Mouse (Mus musculus): ENCODE measurements around the gene Myh6. TPM values are rescaled to one million over a fixed set of nuclear protein-coding genes. Genes with fewer than 3 reads are reported as not detected.
"Not testable (repeated sequence)": the region's sequence is repeated elsewhere in the genome, so short reads cannot be mapped to it uniquely, and the experiment has no call there.

Gene Myh6
- polyA plus RNA-seq, 1 experiment = not detected

DNA sequence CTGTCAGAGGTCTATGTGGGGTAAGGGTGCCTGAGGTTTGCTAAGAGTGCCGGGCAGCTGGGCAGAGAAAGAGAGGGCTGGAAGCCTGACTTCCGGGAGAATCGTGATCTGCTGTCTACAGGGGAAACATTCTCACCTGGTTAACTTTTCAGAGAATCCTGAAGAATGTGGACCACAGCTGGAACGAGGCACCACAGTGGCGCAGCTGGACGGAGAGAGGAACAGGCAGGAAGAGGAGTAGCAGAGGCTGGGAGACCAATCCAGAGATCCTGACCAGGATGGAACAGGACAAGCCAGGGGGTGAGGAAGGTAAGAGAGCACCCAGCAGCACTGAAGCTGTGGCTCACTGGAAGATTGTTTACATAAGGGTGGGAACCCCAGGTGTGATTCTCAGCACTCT, 1.1 kb downstream of the Myh6 start:
- Histone ChIP-seq H3K27ac (ENCODE audit: insufficient read depth, low read depth, low read length) (no peak overlapping the region), H3K36me3 (ENCODE audit: control insufficient read depth, insufficient read depth, low read length) (no peaks in the 10 kb centered on the region), H3K27me3 (ENCODE audit: control insufficient read depth, insufficient read depth, low read length) (no peaks in the 10 kb centered on the region), H3K4me1 (ENCODE audit: control insufficient read depth, insufficient read depth, insufficient read length, low read length) (no peaks in the 10 kb centered on the region), H3K4me3 (ENCODE audit: low read depth, low read length) (no peak overlapping the region)
- no peak for TF ChIP-seq CTCF (IDR thresholded peaks at IDR 0.05; ENCODE audit: extremely low read depth, insufficient read length, insufficient replicate concordance, low read depth, low read length)
- no peak for TF ChIP-seq POLR2A (IDR thresholded peaks at IDR 0.05; ENCODE audit: low read depth, low read length)
- 47% methylated on average over 6 of the region's 6 CpGs for WGBS

GRCm38 (mm10) chr14:54965044-54965443, 1.7 kb downstream of the Myh6 start:
- 67% methylated on average over 15 of the region's 15 CpGs for WGBS
- no peak overlapping the region for H3K4me3 ChIP-seq (ENCODE audit: low read depth, low read length)
- no peak overlapping the region for H3K27ac ChIP-seq (ENCODE audit: insufficient read depth, low read depth, low read length)
- no peaks in the 10 kb centered on the region for H3K36me3 ChIP-seq (ENCODE audit: control insufficient read depth, insufficient read depth, low read length)
- H3K4me1 ChIP-seq (ENCODE audit: control insufficient read depth, insufficient read depth, insufficient read length, low read length) = no peaks in the 10 kb centered on the region
- no peaks in the 10 kb centered on the region for H3K27me3 ChIP-seq (ENCODE audit: control insufficient read depth, insufficient read depth, low read length)
- TF ChIP-seq POLR2A (IDR thresholded peaks at IDR 0.05; ENCODE audit: low read depth, low read length) (no peak), CTCF (IDR thresholded peaks at IDR 0.05; ENCODE audit: extremely low read depth, insufficient read length, insufficient replicate concordance, low read depth, low read length) (no peak)

DNA sequence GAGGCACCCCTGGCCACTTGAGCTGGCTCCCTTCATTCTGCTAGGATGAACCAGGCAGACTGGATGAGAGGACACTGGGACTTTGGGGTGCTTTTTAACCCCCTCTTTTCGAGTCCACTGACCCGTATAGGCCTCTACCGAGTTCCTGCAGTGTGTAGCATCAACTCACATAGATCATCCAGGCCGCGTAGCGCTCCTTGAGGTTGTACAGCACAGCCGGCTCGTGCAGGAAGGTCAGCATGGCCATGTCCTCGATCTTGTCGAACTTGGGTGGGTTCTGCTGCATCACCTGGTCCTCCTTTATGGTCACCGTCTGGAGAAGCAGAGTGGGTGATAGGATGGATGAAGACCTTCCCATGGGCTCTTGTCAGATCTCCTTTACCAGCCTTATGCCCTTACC, 3.0 kb downstream of the Myh6 start:
- Histone ChIP-seq H3K4me3 (ENCODE audit: low read depth, low read length) (no peak overlapping the region), H3K27me3 (ENCODE audit: control insufficient read depth, insufficient read depth, low read length) (no peaks in the 10 kb centered on the region), H3K36me3 (ENCODE audit: control insufficient read depth, insufficient read depth, low read length) (no peaks in the 10 kb centered on the region), H3K4me1 (ENCODE audit: control insufficient read depth, insufficient read depth, insufficient read length, low read length) (no peaks in the 10 kb centered on the region), H3K27ac (ENCODE audit: insufficient read depth, low read depth, low read length) (no peak overlapping the region)
- WGBS = 84% methylated on average over 11 of the region's 11 CpGs
- TF ChIP-seq POLR2A (IDR thresholded peaks at IDR 0.05; ENCODE audit: low read depth, low read length) (no peak), CTCF (IDR thresholded peaks at IDR 0.05; ENCODE audit: extremely low read depth, insufficient read length, insufficient replicate concordance, low read depth, low read length) (no peak)

DNA sequence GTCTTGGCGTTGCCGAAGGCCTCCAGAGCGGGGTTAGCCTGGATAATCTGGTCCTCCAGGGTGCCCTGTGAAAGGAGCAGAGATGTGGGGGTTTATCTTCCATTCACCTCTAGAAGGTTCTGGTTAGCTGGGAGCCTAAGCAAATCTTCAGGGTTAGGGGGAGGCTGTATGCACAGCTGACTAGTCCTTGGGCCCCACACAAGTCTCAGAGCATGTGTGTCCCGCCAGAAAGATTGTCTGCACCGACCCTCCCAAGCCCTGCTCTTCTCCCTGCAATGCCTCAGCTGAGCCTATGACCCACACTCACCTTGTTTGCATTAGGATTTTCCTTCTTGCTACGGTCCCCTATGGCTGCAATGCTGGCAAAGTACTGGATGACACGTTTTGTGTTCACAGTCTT, 4.0 kb downstream of the Myh6 start:
- H3K27me3 ChIP-seq (ENCODE audit: control insufficient read depth, insufficient read depth, low read length) = no peaks in the 10 kb centered on the region
- no peak for TF ChIP-seq CTCF (IDR thresholded peaks at IDR 0.05; ENCODE audit: extremely low read depth, insufficient read length, insufficient replicate concordance, low read depth, low read length)
- no peak for TF ChIP-seq POLR2A (IDR thresholded peaks at IDR 0.05; ENCODE audit: low read depth, low read length)
- no peak overlapping the region for H3K27ac ChIP-seq (ENCODE audit: insufficient read depth, low read depth, low read length)
- no peak overlapping the region for H3K4me3 ChIP-seq (ENCODE audit: low read depth, low read length)
- WGBS = 61% methylated on average over 7 of the region's 7 CpGs
- no peaks in the 10 kb centered on the region for H3K36me3 ChIP-seq (ENCODE audit: control insufficient read depth, insufficient read depth, low read length)
- no peaks in the 10 kb centered on the region for H3K4me1 ChIP-seq (ENCODE audit: control insufficient read depth, insufficient read depth, insufficient read length, low read length)

GRCm38 (mm10) chr14:54961487-54961886, 5.2 kb downstream of the Myh6 start:
- H3K27ac ChIP-seq (ENCODE audit: insufficient read depth, low read depth, low read length) = no peak overlapping the region
- H3K4me1 ChIP-seq (ENCODE audit: control insufficient read depth, insufficient read depth, insufficient read length, low read length) = no peaks in the 10 kb centered on the region
- no peaks in the 10 kb centered on the region for H3K27me3 ChIP-seq (ENCODE audit: control insufficient read depth, insufficient read depth, low read length)
- H3K36me3 ChIP-seq (ENCODE audit: control insufficient read depth, insufficient read depth, low read length) = no peaks in the 10 kb centered on the region
- 77% methylated on average over 5 of the region's 5 CpGs for WGBS
- H3K4me3 ChIP-seq (ENCODE audit: low read depth, low read length) = no peak overlapping the region
- TF ChIP-seq CTCF (IDR thresholded peaks at IDR 0.05; ENCODE audit: extremely low read depth, insufficient read length, insufficient replicate concordance, low read depth, low read length) = no peak
- TF ChIP-seq POLR2A (IDR thresholded peaks at IDR 0.05; ENCODE audit: low read depth, low read length) = no peak

GRCm38 (mm10) chr14:54960769-54961168, 6.0 kb downstream of the Myh6 start:
- TF ChIP-seq CTCF (IDR thresholded peaks at IDR 0.05; ENCODE audit: extremely low read depth, insufficient read length, insufficient replicate concordance, low read depth, low read length) (no peak), POLR2A (IDR thresholded peaks at IDR 0.05; ENCODE audit: low read depth, low read length) (no peak)
- no peak overlapping the region for H3K27ac ChIP-seq (ENCODE audit: insufficient read depth, low read depth, low read length)
- H3K4me1 ChIP-seq (ENCODE audit: control insufficient read depth, insufficient read depth, insufficient read length, low read length) = no peaks in the 10 kb centered on the region
- H3K36me3 ChIP-seq (ENCODE audit: control insufficient read depth, insufficient read depth, low read length) = no peaks in the 10 kb centered on the region
- H3K4me3 ChIP-seq (ENCODE audit: low read depth, low read length) = no peak overlapping the region
- H3K27me3 ChIP-seq (ENCODE audit: control insufficient read depth, insufficient read depth, low read length) = no peaks in the 10 kb centered on the region
- 67% methylated on average over 10 of the region's 10 CpGs for WGBS

GRCm38 (mm10) chr14:54959853-54960613, 6.7 kb downstream of the Myh6 start:
- not testable (repeated sequence) for H3K4me1 ChIP-seq (ENCODE audit: control insufficient read depth, insufficient read depth, insufficient read length, low read length); H3K27me3 ChIP-seq (ENCODE audit: control insufficient read depth, insufficient read depth, low read length); H3K36me3 ChIP-seq (ENCODE audit: control insufficient read depth, insufficient read depth, low read length); H3K4me3 ChIP-seq (ENCODE audit: low read depth, low read length); H3K27ac ChIP-seq (ENCODE audit: insufficient read depth, low read depth, low read length)
- WGBS = 90% methylated on average over 12 of the region's 12 CpGs

Data from small intestine, adult 2 months (tissue).